Mouse (Mus musculus) MEL (cell line): ENCODE measurements around the gene Btnl2. TPM values are rescaled to one million over a fixed set of nuclear protein-coding genes. Genes with fewer than 3 reads are reported as not detected.

Source experiments
- DNase-seq: peaks from one replicate; pipeline ENCODE4 v3.0.0; 2011; ENCODE audit warnings: low read depth, low spot score
- H3K27ac ChIP-seq: 2 replicates; pipeline ENCODE4 v1.5.1; 2012; ENCODE audit warnings: low read depth, mild to moderate bottlenecking, control low read depth, low read length, moderate library complexity; ENCODE audit not compliant: control insufficient read depth
- H3K27me3 ChIP-seq, 2 experiments: fragments of 150-350 bp in 1 of 2; sonication (generic) in 1 of 2; 2 replicates each; pipeline ENCODE4 v1.6.1; 2012; ENCODE audit warnings: low read length in 2 of 2, mild to moderate bottlenecking in 2 of 2, improper control_type of control experiment in 1 of 2, moderate library complexity in 1 of 2; ENCODE audit not compliant: insufficient read depth in 2 of 2, control insufficient read depth in 1 of 2
- H3K36me3 ChIP-seq, 2 experiments: 2 replicates each; pipeline ENCODE4 v1.6.1; 2012 to 2014; ENCODE audit warnings: low read length in 2 of 2, improper control_type of control experiment in 1 of 2, inconsistent platforms in 1 of 2, mild to moderate bottlenecking in 1 of 2; ENCODE audit not compliant: insufficient read depth in 2 of 2, control insufficient read depth in 1 of 2
- H3K4me1 ChIP-seq, 2 experiments: fragments of 150-350 bp in 1 of 2; sonication (generic) in 1 of 2; 2 replicates each; pipeline ENCODE4 v1.6.1; 2012; ENCODE audit warnings: low read length in 2 of 2, improper control_type of control experiment in 1 of 2, mild to moderate bottlenecking in 1 of 2; ENCODE audit not compliant: insufficient read depth in 2 of 2, control insufficient read depth in 1 of 2
- H3K4me3 ChIP-seq, 2 experiments: fragments of 150-350 bp in 1 of 2; sonication (generic) in 1 of 2; 2 replicates each; pipeline ENCODE4 v1.5.1; 2012; ENCODE audit warnings: low read depth in 2 of 2, low read length in 2 of 2, mild to moderate bottlenecking in 2 of 2, moderate library complexity in 2 of 2, control low read depth in 1 of 2, improper control_type of control experiment in 1 of 2; ENCODE audit not compliant: control insufficient read depth in 1 of 2, insufficient read depth in 1 of 2
- H3K79me2 ChIP-seq: 2 replicates; pipeline ENCODE4 v1.6.1; 2012; ENCODE audit warnings: mild to moderate bottlenecking, low read length, moderate library complexity; ENCODE audit not compliant: control insufficient read depth, poor library complexity, insufficient read depth
- H3K9ac ChIP-seq: 2 replicates; pipeline ENCODE4 v1.6.1; 2012; ENCODE audit warnings: low read depth, mild to moderate bottlenecking, control low read depth, low read length, moderate library complexity; ENCODE audit not compliant: control insufficient read depth, poor library complexity, severe bottlenecking
- H3K9me3 ChIP-seq: fragments of 150-350 bp; sonication (generic); replicated peaks from 2 replicates; pipeline ENCODE4 v1.6.1; 2012; ENCODE audit warnings: mild to moderate bottlenecking, low read length, improper control_type of control experiment, moderate library complexity; ENCODE audit not compliant: insufficient read depth
- BHLHE40 ChIP-seq: IDR thresholded peaks from 2 replicates; pipeline ENCODE4 v1.6.1; 2012; ENCODE audit warnings: low read depth, mild to moderate bottlenecking, inconsistent platforms, low read length, improper control_type of control experiment, borderline replicate concordance
- CHD1 ChIP-seq: IDR thresholded peaks from 2 replicates; pipeline ENCODE4 v1.6.1; 2012; ENCODE audit warnings: low read depth, mild to moderate bottlenecking, inconsistent platforms, low read length, improper control_type of control experiment
- ELF1 ChIP-seq: IDR thresholded peaks from 2 replicates; pipeline ENCODE4 v1.6.1; 2014; ENCODE audit warnings: low read depth, mild to moderate bottlenecking, inconsistent platforms, low read length, improper control_type of control experiment, moderate library complexity
- HCFC1 ChIP-seq: IDR thresholded peaks from 2 replicates; pipeline ENCODE4 v1.6.1; 2012; ENCODE audit warnings: low read depth, mild to moderate bottlenecking, inconsistent platforms, low read length, improper control_type of control experiment, moderate library complexity
- KAT2A ChIP-seq: conservative IDR thresholded peaks from 2 replicates; pipeline ENCODE4 v1.6.1; 2012; ENCODE audit warnings: low read depth, low read length, improper control_type of control experiment, inconsistent platforms
- MAX ChIP-seq: IDR thresholded peaks from 2 replicates; pipeline ENCODE4 v1.6.1; 2011; ENCODE audit warnings: low read length, improper control_type of control experiment
- MEF2A ChIP-seq: IDR thresholded peaks from 2 replicates; pipeline ENCODE4 v1.6.1; 2014; ENCODE audit warnings: low read depth, mild to moderate bottlenecking, inconsistent platforms, low read length, improper control_type of control experiment; ENCODE audit not compliant: poor library complexity, insufficient replicate concordance, severe bottlenecking; ENCODE audit errors: extremely low read depth
- MYB ChIP-seq: IDR thresholded peaks from 2 replicates; pipeline ENCODE4 v1.6.1; 2011; ENCODE audit warnings: mild to moderate bottlenecking, low read depth, low read length, improper control_type of control experiment
- NRF1 ChIP-seq: IDR thresholded peaks from 2 replicates; pipeline ENCODE4 v1.6.1; 2014; ENCODE audit warnings: low read depth, mild to moderate bottlenecking, inconsistent platforms, low read length, improper control_type of control experiment, moderate library complexity; ENCODE audit not compliant: poor library complexity, insufficient read depth, severe bottlenecking
- POLR2A ChIP-seq, 2 experiments: IDR thresholded peaks; 2 replicates each; pipeline ENCODE4 v1.6.1; 2011 to 2012; ENCODE audit warnings: low read length in 2 of 2, mild to moderate bottlenecking in 2 of 2, control low read depth in 1 of 2, improper control_type of control experiment in 1 of 2, low read depth in 1 of 2, moderate library complexity in 1 of 2; ENCODE audit not compliant: control insufficient read depth in 1 of 2, insufficient read depth in 1 of 2, poor library complexity in 1 of 2
- POLR2AphosphoS2 ChIP-seq: IDR thresholded peaks from 2 replicates; pipeline ENCODE4 v1.6.1; 2011; ENCODE audit warnings: low read length, improper control_type of control experiment
- RAD21 ChIP-seq: IDR thresholded peaks from 2 replicates; pipeline ENCODE4 v1.6.1; 2011; ENCODE audit warnings: mild to moderate bottlenecking, low read depth, low read length, improper control_type of control experiment
- RCOR1 ChIP-seq: IDR thresholded peaks from 2 replicates; pipeline ENCODE4 v1.6.1; 2012; ENCODE audit warnings: low read depth, mild to moderate bottlenecking, inconsistent platforms, low read length, improper control_type of control experiment
- SIN3A ChIP-seq: IDR thresholded peaks from 2 replicates; pipeline ENCODE4 v1.6.1; 2012; ENCODE audit warnings: low read length, improper control_type of control experiment, inconsistent platforms
- SMC3 ChIP-seq: IDR thresholded peaks from 2 replicates; pipeline ENCODE4 v1.6.1; 2011; ENCODE audit warnings: low read depth, low read length, improper control_type of control experiment
- TAL1 ChIP-seq: IDR thresholded peaks from 2 replicates; pipeline ENCODE4 v1.6.1; 2012; ENCODE audit warnings: mild to moderate bottlenecking, inconsistent platforms, low read length, moderate library complexity, mixed read lengths
- TCF12 ChIP-seq: IDR thresholded peaks from 2 replicates; pipeline ENCODE4 v1.6.1; 2014; ENCODE audit warnings: low read depth, mild to moderate bottlenecking, inconsistent platforms, low read length, improper control_type of control experiment, moderate library complexity
- USF1 ChIP-seq: IDR thresholded peaks from 2 replicates; pipeline ENCODE4 v1.6.1; 2014; ENCODE audit warnings: low read depth, mild to moderate bottlenecking, inconsistent platforms, low read length, improper control_type of control experiment, moderate library complexity
- USF2 ChIP-seq, 2 experiments: IDR thresholded peaks; 2 replicates each; pipeline ENCODE4 v1.6.1; 2011 to 2012; ENCODE audit warnings: improper control_type of control experiment in 2 of 2, low read length in 2 of 2, borderline replicate concordance in 1 of 2, inconsistent platforms in 1 of 2, low read depth in 1 of 2, mild to moderate bottlenecking in 1 of 2; ENCODE audit not compliant: insufficient read depth in 1 of 2
- ZKSCAN1 ChIP-seq: IDR thresholded peaks from 2 replicates; pipeline ENCODE4 v1.6.1; 2012; ENCODE audit warnings: low read depth, mild to moderate bottlenecking, inconsistent platforms, low read length, improper control_type of control experiment, moderate library complexity
- polyA plus RNA-seq, 2 experiments: library from polyadenylated mRNA; stranded (reverse) in 1 of 2; unstranded in 1 of 2; fragments of >175 nt in 1 of 2; fragments of >200 nt in 1 of 2; gene quantifications; 2 replicates each; pipeline versions ENCODE4 v1.2.1 to v1.2.4; 2012; ENCODE audit warnings: low replicate concordance in 2 of 2, low read depth in 1 of 2; ENCODE audit not compliant: insufficient read length in 2 of 2, insufficient read depth in 1 of 2, missing spikeins in 1 of 2
- total RNA-seq: library from RNA; depleted of rRNA; stranded (reverse); fragments of 300-350 nt; gene quantifications from 2 replicates; pipeline ENCODE4 v1.2.3, GENCODE M21; 2012

Gene Btnl2
- total and polyA plus RNA-seq, 3 experiments = not detected

GRCm38 (mm10) chr17:34377450-34378209, 23.0 kb downstream of the Btnl2 start:
- Histone ChIP-seq H3K9me3 (no peaks in the 10 kb centered on the region), H3K79me2 (no peaks in the 10 kb centered on the region), H3K27ac (no peak overlapping the region), H3K4me1 (no peaks in the 10 kb centered on the region), H3K9ac (no peak overlapping the region), H3K4me3 (no peak overlapping the region), H3K27me3 (peaks cover 0 to 3% of the 10 kb centered on the region in 2 experiments; a peak in 2 of 4 replicates), H3K36me3 (no peaks in the 10 kb centered on the region)
- no peak for TF ChIP-seq RAD21
- no peak for TF ChIP-seq POLR2AphosphoS2
- TF ChIP-seq MEF2A = no peak
- TF ChIP-seq MYB = no peak
- no peak for TF ChIP-seq ZKSCAN1
- TF ChIP-seq USF2 (IDR thresholded peaks at IDR 0.05; ENCODE audit: borderline replicate concordance in 1 of 2, insufficient read depth in 1 of 2, low read depth in 1 of 2, low read length in 2 of 2) = no peak
- TF ChIP-seq MAX = no peak
- no peak for TF ChIP-seq HCFC1
- no peak for TF ChIP-seq KAT2A
- TF ChIP-seq BHLHE40 = no peak
- TF ChIP-seq ELF1 = no peak
- no peak for TF ChIP-seq TCF12
- TF ChIP-seq CHD1 = no peak
- no peak for TF ChIP-seq TAL1
- TF ChIP-seq SIN3A = no peak
- no peak for DNase-seq

GRCm38 (mm10) chr17:34378716-34379115, 24.1 kb downstream of the Btnl2 start:
- Histone ChIP-seq H3K9ac (no peak overlapping the region), H3K4me1 (no peaks in the 10 kb centered on the region), H3K27ac (no peak overlapping the region), H3K79me2 (no peaks in the 10 kb centered on the region), H3K36me3 (no peaks in the 10 kb centered on the region), H3K27me3 (no peaks in the 10 kb centered on the region), H3K9me3 (no peaks in the 10 kb centered on the region), H3K4me3 (no peak overlapping the region)
- no peak for DNase-seq
- TF ChIP-seq KAT2A (no peak), MAX (no peak), SMC3 (no peak), NRF1 (no peak), RCOR1 (no peak), USF1 (no peak), RAD21 (no peak), ELF1 (no peak), POLR2A (IDR thresholded peaks at IDR 0.05; ENCODE audit: control insufficient read depth in 1 of 2, insufficient read depth in 1 of 2, low read depth in 1 of 2, low read length in 2 of 2, poor library complexity in 1 of 2) (no peak), SIN3A (no peak)
